In genomic region chrX:7610035-7610434, GRCm38 (mm10) we compare ENCODE assay signal across 10 mouse cellular contexts. TPM values are rescaled to one million over a fixed set of nuclear protein-coding genes. Genes with fewer than 3 reads are reported as not detected.
A peak's percentile ranks its signal among the peaks of the same experiment; 100 is the strongest.
DNase-seq lines count a peak whose midpoint lies in the region; ATAC-seq lines count a peak whose summit lies in the region.
"Had no signal": no experiment of that assay in that cellular context is flagged by ENCODE, and none has a peak within 500 bp of the region (broad histone marks: within the 10 kb centered on the region; RNA-seq: fewer than 3 reads in every experiment).

No protein-coding gene starts in this region.

- H3K9me3 ChIP-seq in kidney, embryonic 14.5 days (ENCODE audit: control insufficient read depth, low read length) = no peaks in the 10 kb centered on the region
- H3K9me3 ChIP-seq in forebrain, embryonic 13.5 days (replicated peaks) = no peaks in the 10 kb centered on the region; the same call in 1 of the 2 replicates
- no peaks in the 10 kb centered on the region for H3K9me3 ChIP-seq in liver, embryonic 16.5 days (replicated peaks; ENCODE audit: control insufficient read depth, low read length)

- no peak for ATAC-seq in kidney, embryonic 14.5 days (ENCODE audit: low FRiP score, low TSS enrichment)
- ATAC-seq in forebrain, embryonic 13.5 days = no peak
- no peak for ATAC-seq in liver, embryonic 16.5 days (ENCODE audit: low read depth)
- ATAC-seq in erythroblast, adult 5-6 weeks (replicated peaks; ENCODE audit: low FRiP score, poor library complexity, severe bottlenecking) = no peak

- peak overlapping the region; percentile 60 for H3K4me2 ChIP-seq in kidney, embryonic 14.5 days (replicated peaks; ENCODE audit: low read depth, low read length)
- H3K4me2 ChIP-seq in forebrain, embryonic 13.5 days = peak overlapping the region; percentile 68
- peak overlapping the region; percentile 36 for H3K4me2 ChIP-seq in liver, embryonic 16.5 days (ENCODE audit: low read depth, low read length)

- no peak overlapping the region for H3K27ac ChIP-seq in kidney, embryonic 14.5 days (ENCODE audit: low read depth, low read length)
- H3K27ac ChIP-seq in forebrain, embryonic 13.5 days = no peak overlapping the region
- no peak overlapping the region for H3K27ac ChIP-seq in liver, embryonic 16.5 days (ENCODE audit: low read length)

- H3K36me3 ChIP-seq in kidney, embryonic 14.5 days (ENCODE audit: control insufficient read depth, insufficient read depth, low read length) = no peaks in the 10 kb centered on the region
- H3K36me3 ChIP-seq in forebrain, embryonic 13.5 days (ENCODE audit: poor library complexity, severe bottlenecking) = no peaks in the 10 kb centered on the region
- no peaks in the 10 kb centered on the region for H3K36me3 ChIP-seq in liver, embryonic 16.5 days (ENCODE audit: control insufficient read depth, insufficient read depth)

- H3K4me1 ChIP-seq in kidney, embryonic 14.5 days (ENCODE audit: control insufficient read depth, insufficient read depth, low read length) = no peaks in the 10 kb centered on the region
- H3K4me1 ChIP-seq in forebrain, embryonic 13.5 days = no peaks in the 10 kb centered on the region
- no peaks in the 10 kb centered on the region; the same call in 1 of the 2 replicates for H3K4me1 ChIP-seq in liver, embryonic 16.5 days (ENCODE audit: control insufficient read depth, low read depth, low read length)

- H3K27me3 ChIP-seq in kidney, embryonic 14.5 days (ENCODE audit: control insufficient read depth, insufficient read depth, low read length) = no peaks in the 10 kb centered on the region
- H3K27me3 ChIP-seq in forebrain, embryonic 13.5 days = 0 out of 2 replicates have a peak, but pooled peaks cover 4% of the 10 kb centered on the region
- H3K27me3 ChIP-seq in liver, embryonic 16.5 days (ENCODE audit: control insufficient read depth, insufficient read depth, low read depth, low read length) = peaks cover 18% of the 10 kb centered on the region

- 35% methylated on average over 21 of the region's 21 CpGs for WGBS in kidney, embryonic 14.5 days
- 20% methylated on average over 21 of the region's 21 CpGs for WGBS in forebrain, embryonic 13.5 days
- 25% methylated on average over 21 of the region's 21 CpGs for WGBS in liver, embryonic 16.5 days (ENCODE audit: insufficient replicate concordance)

- no peak overlapping the region for H3K9ac ChIP-seq in kidney, embryonic 14.5 days (ENCODE audit: low read depth, low read length)
- H3K9ac ChIP-seq in forebrain, embryonic 13.5 days = peak overlapping the region; percentile 58
- no peak overlapping the region for H3K9ac ChIP-seq in liver, embryonic 16.5 days (ENCODE audit: low read depth, low read length)

- H3K4me3 ChIP-seq in kidney, embryonic 14.5 days (ENCODE audit: low read length) = peak overlapping the region; percentile 36; the same call in 1 of the 2 replicates
- H3K4me3 ChIP-seq in forebrain, embryonic 13.5 days = peak overlapping the region; percentile 42
- no peak overlapping the region for H3K4me3 ChIP-seq in liver, embryonic 16.5 days (ENCODE audit: low read depth, low read length)

- no peak for DNase-seq in kidney, postnatal 10 days
- DNase-seq in cerebellum, adult 11-12 months = peak; percentile 54
- no peak for DNase-seq in ovary, postnatal 14 days (ENCODE audit: low spot score)
- no peak for DNase-seq in kidney, postnatal 36 days

RNA-seq across cellular contexts. Expression of gene Cacna1f, which starts 3.2 kb away (rescaled TPM):
- polyA plus RNA-seq in kidney, embryonic 14.5 days (2014; fragmentation: Nextera tagmentation; extraction: Ambion mirVana) = 0.04 TPM in 1 of 2 replicates, not detected in the other
- 0.03 TPM in 2 replicates for polyA plus RNA-seq in forebrain, embryonic 13.5 days (2015; fragmentation: Nextera tagmentation; extraction: Ambion mirVana)
- 0.04 and 0.06 TPM in 2 replicates for polyA plus RNA-seq in liver, embryonic 16.5 days (2015; fragmentation: Nextera tagmentation; extraction: Ambion mirVana)
- total RNA-seq in erythroblast, adult 5-6 weeks (2015; ENCODE audit: low replicate concordance) = not detected in 2 replicates
- total RNA-seq in erythroblast, adult 5-6 weeks (2017; ENCODE audit: low replicate concordance) = not detected in 2 replicates
- total RNA-seq: MEL; neutrophil, adult 5-6 weeks had no signal

RNA-seq across cellular contexts. Expression of gene Ccdc22, which starts 4.7 kb away (rescaled TPM):
- polyA plus RNA-seq in kidney, embryonic 14.5 days (2014; fragmentation: Nextera tagmentation; extraction: Ambion mirVana) = 25.2 and 32.6 TPM in 2 replicates
- polyA plus RNA-seq in forebrain, embryonic 13.5 days (2015; fragmentation: Nextera tagmentation; extraction: Ambion mirVana) = 36.8 and 38.5 TPM in 2 replicates
- polyA plus RNA-seq in liver, embryonic 16.5 days (2015; fragmentation: Nextera tagmentation; extraction: Ambion mirVana) = 17.3 and 17.6 TPM in 2 replicates
- total RNA-seq in erythroblast, adult 5-6 weeks (2015; ENCODE audit: low replicate concordance) = 3.1 and 4.0 TPM in 2 replicates
- 6.0 and 6.4 TPM in 2 replicates for total RNA-seq in erythroblast, adult 5-6 weeks (2017; ENCODE audit: low replicate concordance)

RNA-seq across cellular contexts. Expression of gene Syp, which starts 28.2 kb away (rescaled TPM):
- polyA plus RNA-seq in kidney, embryonic 14.5 days (2014; fragmentation: Nextera tagmentation; extraction: Ambion mirVana) = 1.4 and 1.5 TPM in 2 replicates
- polyA plus RNA-seq in forebrain, embryonic 13.5 days (2015; fragmentation: Nextera tagmentation; extraction: Ambion mirVana) = 62.0 and 66.7 TPM in 2 replicates
- polyA plus RNA-seq in liver, embryonic 16.5 days (2015; fragmentation: Nextera tagmentation; extraction: Ambion mirVana) = 0.25 and 0.32 TPM in 2 replicates
- 15.6 TPM in 1 of 2 replicates, not detected in the other for total RNA-seq in erythroblast, adult 5-6 weeks (2015; ENCODE audit: low replicate concordance)
- 0.28 and 0.51 TPM in 2 replicates for total RNA-seq in erythroblast, adult 5-6 weeks (2017; ENCODE audit: low replicate concordance)

RNA-seq across cellular contexts. Expression of gene Ppp1r3f, which starts 36.0 kb away (rescaled TPM):
- 1.9 and 2.4 TPM in 2 replicates for polyA plus RNA-seq in kidney, embryonic 14.5 days (2014; fragmentation: Nextera tagmentation; extraction: Ambion mirVana)
- 3.0 and 3.6 TPM in 2 replicates for polyA plus RNA-seq in forebrain, embryonic 13.5 days (2015; fragmentation: Nextera tagmentation; extraction: Ambion mirVana)
- 0.21 and 0.24 TPM in 2 replicates for polyA plus RNA-seq in liver, embryonic 16.5 days (2015; fragmentation: Nextera tagmentation; extraction: Ambion mirVana)
- not detected in 2 replicates for total RNA-seq in erythroblast, adult 5-6 weeks (2015; ENCODE audit: low replicate concordance)
- 0.68 TPM in 1 of 2 replicates, not detected in the other for total RNA-seq in erythroblast, adult 5-6 weeks (2017; ENCODE audit: low replicate concordance)

RNA-seq across cellular contexts. Expression of gene Foxp3, which starts 36.6 kb away (rescaled TPM):
- polyA plus RNA-seq in kidney, embryonic 14.5 days (2014; fragmentation: Nextera tagmentation; extraction: Ambion mirVana) = 0.07 and 0.36 TPM in 2 replicates
- 0.08 TPM in 1 of 2 replicates, not detected in the other for polyA plus RNA-seq in forebrain, embryonic 13.5 days (2015; fragmentation: Nextera tagmentation; extraction: Ambion mirVana)
- polyA plus RNA-seq in liver, embryonic 16.5 days (2015; fragmentation: Nextera tagmentation; extraction: Ambion mirVana) = 0.09 TPM in 1 of 2 replicates, not detected in the other
- total RNA-seq in erythroblast, adult 5-6 weeks (2015; ENCODE audit: low replicate concordance) = not detected in 2 replicates
- total RNA-seq in erythroblast, adult 5-6 weeks (2017; ENCODE audit: low replicate concordance) = not detected in 2 replicates

Comparison
In these comparisons a context has a peak if more than half of its experiments do, and no peak if none do; other contexts are left out.
1. RNA of gene Syp, which starts 28.2 kb away (polyA plus RNA-seq): 62.0 to 66.7 TPM in forebrain, embryonic 13.5 days; 1.4 to 1.5 TPM in kidney, embryonic 14.5 days and 0.25 to 0.32 TPM in liver, embryonic 16.5 days; every median in the first group is over 10 times any median in the second.
2. Peak in every context shown above with its lines, with median percentiles within 50 percentile points of each other: H3K4me2 ChIP-seq.